Comparison of ENCODE assay signal across 31 mouse cellular contexts in genomic region chr16:65543676-65544293, GRCm38 (mm10). TPM values are rescaled to one million over a fixed set of nuclear protein-coding genes. Genes with fewer than 3 reads are reported as not detected.
"Had no signal": no experiment of that assay in that cellular context is flagged by ENCODE, and none has a peak within 500 bp of the region (broad histone marks: within the 10 kb centered on the region; RNA-seq: fewer than 3 reads in every experiment).

No protein-coding gene starts in this region.

- H3K4me3 ChIP-seq: gastrocnemius, adult 2 months; heart, embryonic 10.5 days; heart, embryonic 12.5 days; hindbrain, embryonic 10.5 days; hindbrain, embryonic 12.5 days; kidney, embryonic 15.5 days; left cerebral cortex, adult 2 months; limb, embryonic 13.5 days; limb, embryonic 15.5 days had no signal

- H3K4me2 ChIP-seq: heart, embryonic 12.5 days; hindbrain, embryonic 12.5 days; hindbrain, embryonic 14.5 days; kidney, embryonic 15.5 days; limb, embryonic 13.5 days; limb, embryonic 15.5 days had no signal

- H3K9me3 ChIP-seq: heart, embryonic 10.5 days; heart, embryonic 12.5 days; hindbrain, embryonic 10.5 days; hindbrain, embryonic 12.5 days; kidney, embryonic 15.5 days; limb, embryonic 13.5 days; limb, embryonic 15.5 days had no signal

- H3K27me3 ChIP-seq: heart, embryonic 12.5 days; hindbrain, embryonic 12.5 days; kidney, embryonic 15.5 days; limb, embryonic 13.5 days; limb, embryonic 15.5 days had no signal

- H3K27ac ChIP-seq: gastrocnemius, adult 2 months; heart, embryonic 10.5 days; hindbrain, embryonic 10.5 days; hindbrain, embryonic 12.5 days; hindbrain, embryonic 14.5 days; kidney, embryonic 15.5 days; kidney, postnatal 0 days; left cerebral cortex, adult 2 months; limb, embryonic 13.5 days; limb, embryonic 15.5 days had no signal

- H3K9ac ChIP-seq: heart, embryonic 12.5 days; hindbrain, embryonic 12.5 days; hindbrain, embryonic 14.5 days; kidney, embryonic 15.5 days; limb, embryonic 13.5 days; limb, embryonic 15.5 days had no signal

- DNase-seq: gastrocnemius, adult 2 months; gastrocnemius, postnatal 10 days; gastrocnemius, postnatal 25 days; heart, adult 18-20 months; heart, postnatal 10 days; heart, postnatal 4 days; kidney, adult 11 months; kidney, adult 2 months; kidney, adult 9 months; kidney, postnatal 14 days; kidney, postnatal 36 days; layer of hippocampus, adult 9-11 months; layer of hippocampus, postnatal 36 days; left cerebral cortex, postnatal 4 days had no signal

- H3K4me1 ChIP-seq: heart, embryonic 10.5 days; heart, embryonic 12.5 days; hindbrain, embryonic 10.5 days; hindbrain, embryonic 12.5 days; kidney, embryonic 15.5 days; limb, embryonic 13.5 days; limb, embryonic 15.5 days had no signal

- ATAC-seq: forebrain, embryonic 16.5 days; hindbrain, embryonic 16.5 days; inflammation-experienced regulatory T-cells, adult 6 months had no signal

RNA-seq across cellular contexts. Expression of gene Pou1f1, which starts 23.5 kb away (rescaled TPM):
- polyA plus RNA-seq: forebrain, embryonic 16.5 days; heart, embryonic 10.5 days; heart, embryonic 12.5 days; heart, embryonic 14.5 days; heart, embryonic 16.5 days; hindbrain, embryonic 10.5 days; hindbrain, embryonic 12.5 days; hindbrain, embryonic 14.5 days; hindbrain, embryonic 16.5 days; kidney, adult 2 months; kidney, embryonic 15.5 days; large intestine, adult 2 months; limb, embryonic 11.5 days had no signal
